8 mouse cellular contexts compared by ENCODE assay signal in the genomic region with DNA sequence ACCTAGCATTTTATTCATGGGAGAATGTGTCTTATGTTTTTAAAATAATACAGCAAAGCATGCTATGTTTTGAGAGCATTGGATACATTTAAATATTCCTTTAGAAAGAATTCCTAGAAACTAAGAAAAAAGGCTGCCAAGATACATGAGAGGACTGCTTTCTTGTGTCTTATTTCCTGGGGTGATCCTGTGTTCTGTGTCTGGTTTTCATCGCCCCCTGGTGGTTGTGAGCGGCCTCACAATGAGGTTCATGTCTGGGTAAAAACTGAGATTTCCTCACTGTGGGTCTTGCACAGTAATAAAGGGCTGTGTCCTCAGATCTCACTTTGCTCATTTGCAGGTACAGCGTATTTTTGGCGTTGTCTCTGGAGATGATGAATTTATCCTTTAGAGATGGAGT.
DNase-seq lines count a peak whose midpoint lies in the region; ATAC-seq and TF ChIP-seq lines count a peak whose summit lies in the region.
"Not testable (repeated sequence)": the region's sequence is repeated elsewhere in the genome, so short reads cannot be mapped to it uniquely, and the experiment has no call there.

No protein-coding gene starts in this region.

- H3K4me3 ChIP-seq in kidney, adult 2 months (ENCODE audit: insufficient read depth, low read depth, low read length); limb, embryonic 11.5 days (ENCODE audit: low read depth, low read length); midbrain, embryonic 14.5 days (replicated peaks; ENCODE audit: low read depth, low read length): not testable (repeated sequence)

- DNase-seq in 416B (ENCODE audit: low read depth), result peak; percentile 53
- DNase-seq in cerebellum, adult 8-10 months, result peak; percentile 19
- peak; percentile 20 for DNase-seq in gastrocnemius, postnatal 14 days
- DNase-seq in kidney, adult 2 months, result peak; percentile 92
- DNase-seq in limb, embryonic 11.5 days (ENCODE audit: low spot score), result peak; percentile 22
- DNase-seq in midbrain, embryonic 14.5 days, result peak; percentile 1
- peak; percentile 32 for DNase-seq in splenic B cell, adult 2 months (ENCODE audit: low read depth, low spot score)

- not testable (repeated sequence) for TF ChIP-seq POLR2A in kidney, adult 2 months (IDR thresholded peaks at IDR 0.05; ENCODE audit: low read depth, low read length)

- H3K27me3 ChIP-seq in kidney, adult 2 months (replicated peaks; ENCODE audit: control insufficient read depth, insufficient read depth, low read length); limb, embryonic 11.5 days (ENCODE audit: control insufficient read depth, insufficient read depth, low read length); midbrain, embryonic 14.5 days (ENCODE audit: control insufficient read depth, insufficient read depth, low read length); splenic B cell, adult 2 months (ENCODE audit: control insufficient read depth, insufficient read depth, low read length, poor library complexity, severe bottlenecking): not testable (repeated sequence)

- 22% methylated on average over 4 of the region's 4 CpGs for WGBS in kidney, adult 2 months
- WGBS in limb, embryonic 11.5 days, result 21% methylated on average over 4 of the region's 4 CpGs
- 28% methylated on average over 4 of the region's 4 CpGs for WGBS in midbrain, embryonic 14.5 days

- not testable (repeated sequence) for H3K27ac ChIP-seq in kidney, adult 2 months (ENCODE audit: insufficient read depth, low read depth, low read length); limb, embryonic 11.5 days (replicated peaks; ENCODE audit: low read depth, low read length); midbrain, embryonic 14.5 days (replicated peaks; ENCODE audit: low read depth, low read length)

- H3K36me3 ChIP-seq in kidney, adult 2 months (ENCODE audit: control insufficient read depth, insufficient read depth, low read length); limb, embryonic 11.5 days (ENCODE audit: control insufficient read depth, insufficient read depth, low read length); midbrain, embryonic 14.5 days (ENCODE audit: control insufficient read depth, insufficient read depth, low read length); splenic B cell, adult 2 months (ENCODE audit: control insufficient read depth, insufficient read depth, low read length, poor library complexity, severe bottlenecking): not testable (repeated sequence)

- not testable (repeated sequence) for H3K4me2 ChIP-seq in limb, embryonic 11.5 days (ENCODE audit: low read depth, severe bottlenecking); midbrain, embryonic 14.5 days (ENCODE audit: low read length)

- H3K9me3 ChIP-seq in limb, embryonic 11.5 days (ENCODE audit: control insufficient read depth, low read length); midbrain, embryonic 14.5 days (ENCODE audit: control insufficient read depth, low read length): not testable (repeated sequence)

- H3K4me1 ChIP-seq in kidney, adult 2 months (ENCODE audit: control insufficient read depth, insufficient read depth, low read length); limb, embryonic 11.5 days (ENCODE audit: control insufficient read depth, insufficient read depth, low read length); midbrain, embryonic 14.5 days (ENCODE audit: control insufficient read depth, insufficient read depth, low read length): not testable (repeated sequence)

- peak; percentile 50 for TF ChIP-seq CTCF in kidney, adult 2 months (conservative IDR thresholded peaks at IDR 0.05; ENCODE audit: insufficient read depth, insufficient read length, low read depth, low read length)

- ATAC-seq in activated CD4-positive, CD25-positive, alpha-beta regulatory T cell, adult 4 months, result peak; percentile 80
- ATAC-seq in limb, embryonic 11.5 days (ENCODE audit: insufficient number of reproducible peaks, low FRiP score, low TSS enrichment, low read depth); midbrain, embryonic 14.5 days (ENCODE audit: low FRiP score, low TSS enrichment): not testable (repeated sequence)

- not testable (repeated sequence) for H3K9ac ChIP-seq in limb, embryonic 11.5 days (ENCODE audit: low read length); midbrain, embryonic 14.5 days (replicated peaks; ENCODE audit: low read length)

- intact Hi-C loops in gastrocnemius, postnatal 14 days (cut with DNase I; ENCODE audit: low total_unique reads), result not testable (repeated sequence)

Comparison
In these comparisons a context has a peak if more than half of its experiments do, and no peak if none do; other contexts are left out.
1. DNase-seq: peak in every context shown above with its lines; median percentile 92 in kidney, adult 2 months; 53 in 416B; 32 in splenic B cell, adult 2 months; 22 in limb, embryonic 11.5 days; 20 in gastrocnemius, postnatal 14 days; 19 in cerebellum, adult 8-10 months; 1 in midbrain, embryonic 14.5 days.